Mouse (Mus musculus): ENCODE results near the gene Neurog1. TPM values are rescaled to one million over a fixed set of nuclear protein-coding genes. Genes with fewer than 3 reads are reported as not detected.

Gene Neurog1
- polyA plus RNA-seq, 2 experiments = 0.04 TPM; not detected in 1

- no peak for TF ChIP-seq POLR2A (IDR thresholded peaks at IDR 0.05; ENCODE audit: borderline replicate concordance, extremely low read depth, insufficient read depth, insufficient read length)
- Histone ChIP-seq H3K27me3 (ENCODE audit: control insufficient read depth, insufficient read depth, low read length) (peaks cover 36% of the 10 kb centered on the region), H3K9me3 (ENCODE audit: control insufficient read depth, low read length) (no peaks in the 10 kb centered on the region), H3K4me1 (ENCODE audit: control insufficient read depth, insufficient read depth, low read length) (peaks cover 13% of the 10 kb centered on the region), H3K9ac (ENCODE audit: low read depth, low read length, severe bottlenecking) (no peak overlapping the region), H3K27ac (replicated peaks; ENCODE audit: low read depth, low read length) (no peak overlapping the region), H3K36me3 (ENCODE audit: control insufficient read depth, insufficient read depth, low read length) (no peaks in the 10 kb centered on the region), H3K4me2 (replicated peaks; ENCODE audit: low read depth, low read length, severe bottlenecking) (no peak overlapping the region), H3K4me3 (replicated peaks; ENCODE audit: low read length) (no peak overlapping the region)
- WGBS = 32% methylated on average over 10 of the region's 10 CpGs
- DNase-seq (ENCODE audit: low spot score) = no peak
- ATAC-seq (ENCODE audit: low FRiP score, low read depth) = no peak
Measured at GRCm38 (mm10) chr13:56226175-56226954, 25.6 kb downstream of the Neurog1 start.

GRCm38 (mm10) chr13:56223625-56224024 is 28.3 kb downstream of the Neurog1 start:
- peaks cover 45% of the 10 kb centered on the region for H3K27me3 ChIP-seq (ENCODE audit: control insufficient read depth, insufficient read depth, low read length)
- H3K9me3 ChIP-seq (ENCODE audit: control insufficient read depth, low read length) = no peaks in the 10 kb centered on the region
- no peak overlapping the region for H3K27ac ChIP-seq (replicated peaks; ENCODE audit: low read depth, low read length)
- no peaks in the 10 kb centered on the region for H3K36me3 ChIP-seq (ENCODE audit: control insufficient read depth, insufficient read depth, low read length)
- no peak overlapping the region for H3K4me3 ChIP-seq (replicated peaks; ENCODE audit: low read length)
- 11% methylated on average over 21 of the region's 21 CpGs for WGBS
- H3K4me1 ChIP-seq (ENCODE audit: control insufficient read depth, insufficient read depth, low read length) = peaks cover 14% of the 10 kb centered on the region
- no peak for TF ChIP-seq POLR2A (IDR thresholded peaks at IDR 0.05; ENCODE audit: borderline replicate concordance, extremely low read depth, insufficient read depth, insufficient read length)
- ATAC-seq (ENCODE audit: low FRiP score, low read depth) (no peak), DNase-seq (ENCODE audit: low spot score) (no peak)
- H3K9ac ChIP-seq (ENCODE audit: low read depth, low read length, severe bottlenecking) = no peak overlapping the region
- no peak overlapping the region for H3K4me2 ChIP-seq (replicated peaks; ENCODE audit: low read depth, low read length, severe bottlenecking)

DNA sequence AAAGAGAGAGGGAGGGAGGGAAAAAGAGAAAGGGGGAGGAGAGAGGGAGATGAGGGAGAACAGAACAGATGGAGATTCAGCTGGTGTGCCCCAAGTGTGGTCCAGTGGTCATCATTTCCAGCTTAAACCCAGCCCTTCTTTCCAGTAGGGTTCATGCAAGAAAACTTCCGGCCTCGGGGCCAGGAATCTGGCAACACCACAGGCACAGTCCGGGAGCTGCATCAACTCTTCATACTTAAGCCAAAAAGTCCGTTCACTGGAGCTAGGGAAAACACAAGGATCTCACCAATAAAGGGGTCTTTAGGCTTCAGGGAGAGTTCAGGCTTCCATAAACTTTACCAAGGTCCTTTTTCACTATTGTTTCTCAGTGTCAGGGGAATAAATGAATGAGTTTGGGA is 29.1 kb downstream of the Neurog1 start:
- no peaks in the 10 kb centered on the region for H3K36me3 ChIP-seq (ENCODE audit: control insufficient read depth, insufficient read depth, low read length)
- no peak overlapping the region for H3K4me2 ChIP-seq (replicated peaks; ENCODE audit: low read depth, low read length, severe bottlenecking)
- H3K4me3 ChIP-seq (replicated peaks; ENCODE audit: low read length) = 0 out of 2 replicates have a peak overlapping the region, but pooled peaks have one; percentile 41
- ATAC-seq (ENCODE audit: low FRiP score, low read depth) (no peak), DNase-seq (ENCODE audit: low spot score) (no peak)
- H3K27ac ChIP-seq (replicated peaks; ENCODE audit: low read depth, low read length) = no peak overlapping the region
- TF ChIP-seq POLR2A (IDR thresholded peaks at IDR 0.05; ENCODE audit: borderline replicate concordance, extremely low read depth, insufficient read depth, insufficient read length) = no peak
- no peak overlapping the region for H3K9ac ChIP-seq (ENCODE audit: low read depth, low read length, severe bottlenecking)
- peaks cover 45% of the 10 kb centered on the region for H3K27me3 ChIP-seq (ENCODE audit: control insufficient read depth, insufficient read depth, low read length)
- no peaks in the 10 kb centered on the region for H3K9me3 ChIP-seq (ENCODE audit: control insufficient read depth, low read length)
- H3K4me1 ChIP-seq (ENCODE audit: control insufficient read depth, insufficient read depth, low read length) = peaks cover 14% of the 10 kb centered on the region
- 3% methylated on average over 4 of the region's 4 CpGs for WGBS

DNA sequence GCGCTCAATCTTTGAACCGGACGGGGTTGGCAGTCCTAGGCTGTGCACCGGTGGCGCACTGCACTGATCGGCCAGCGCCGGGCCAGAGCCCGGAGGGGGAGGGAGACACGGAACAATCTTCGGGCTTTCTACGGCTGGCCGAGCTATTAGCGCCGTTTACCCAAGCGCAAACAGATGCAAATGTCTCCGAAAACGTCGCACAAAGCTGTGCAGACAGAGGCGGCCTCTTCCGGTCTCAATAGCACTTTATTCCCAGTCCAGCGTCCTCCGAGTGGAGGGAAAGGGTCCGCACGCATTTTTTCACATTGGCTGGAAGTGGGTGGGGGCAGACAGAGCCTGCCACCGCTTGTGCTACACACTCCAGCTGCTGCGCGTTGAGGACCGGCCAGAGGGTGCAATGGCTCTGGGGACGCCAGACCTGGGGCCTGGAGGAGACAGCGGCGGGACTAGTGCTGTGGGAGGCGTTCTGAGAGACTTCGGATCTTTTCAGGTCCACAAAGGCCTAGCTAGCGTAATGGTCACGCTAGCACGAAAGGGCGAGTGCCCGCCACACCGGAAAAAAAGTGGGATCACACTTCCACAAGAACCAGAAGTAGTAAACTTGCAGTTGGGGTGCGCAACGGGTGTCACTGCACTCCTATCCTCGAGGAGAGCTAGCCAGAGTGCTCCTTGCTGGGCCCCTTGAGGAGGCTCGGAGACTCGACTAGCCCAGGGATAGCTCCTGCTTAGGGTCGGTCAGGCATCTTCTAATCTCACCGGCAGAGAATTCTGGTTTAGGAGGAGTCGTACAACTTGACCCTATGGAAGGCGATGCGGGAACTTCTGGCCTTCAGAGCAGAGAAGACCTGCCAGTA is 29.7 kb downstream of the Neurog1 start:
- 4% methylated on average over 49 of the region's 50 CpGs for WGBS
- Histone ChIP-seq H3K4me1 (ENCODE audit: control insufficient read depth, insufficient read depth, low read length) (peaks cover 14% of the 10 kb centered on the region), H3K27ac (replicated peaks; ENCODE audit: low read depth, low read length) (no peak overlapping the region), H3K9me3 (ENCODE audit: control insufficient read depth, low read length) (no peaks in the 10 kb centered on the region), H3K9ac (ENCODE audit: low read depth, low read length, severe bottlenecking) (peak overlapping the region; percentile 52), H3K27me3 (ENCODE audit: control insufficient read depth, insufficient read depth, low read length) (peaks cover 45% of the 10 kb centered on the region), H3K36me3 (ENCODE audit: control insufficient read depth, insufficient read depth, low read length) (no peaks in the 10 kb centered on the region), H3K4me2 (replicated peaks; ENCODE audit: low read depth, low read length, severe bottlenecking) (peak overlapping the region; percentile 88), H3K4me3 (replicated peaks; ENCODE audit: low read length) (peak overlapping the region; percentile 41)
- DNase-seq (ENCODE audit: low spot score) = no peak
- no peak for TF ChIP-seq POLR2A (IDR thresholded peaks at IDR 0.05; ENCODE audit: borderline replicate concordance, extremely low read depth, insufficient read depth, insufficient read length)
- peak; percentile 24; the same call in 1 of the 2 replicates for ATAC-seq (ENCODE audit: low FRiP score, low read depth)

- no peak for TF ChIP-seq POLR2A (IDR thresholded peaks at IDR 0.05; ENCODE audit: borderline replicate concordance, extremely low read depth, insufficient read depth, insufficient read length)
- peak overlapping the region; percentile 41 for H3K4me3 ChIP-seq (replicated peaks; ENCODE audit: low read length)
- WGBS = 2% methylated on average over 42 of the region's 46 CpGs
Measured at GRCm38 (mm10) chr13:56221129-56221910, 30.6 kb downstream of the Neurog1 start.

More at GRCm38 (mm10) chr13:56221129-56221910, 30.6 kb downstream of the Neurog1 start:
- Histone ChIP-seq H3K4me1 (ENCODE audit: control insufficient read depth, insufficient read depth, low read length) (peaks cover 14% of the 10 kb centered on the region), H3K27ac (replicated peaks; ENCODE audit: low read depth, low read length) (no peak overlapping the region), H3K4me2 (replicated peaks; ENCODE audit: low read depth, low read length, severe bottlenecking) (peak overlapping the region; percentile 88), H3K27me3 (ENCODE audit: control insufficient read depth, insufficient read depth, low read length) (peaks cover 45% of the 10 kb centered on the region), H3K36me3 (ENCODE audit: control insufficient read depth, insufficient read depth, low read length) (no peaks in the 10 kb centered on the region), H3K9ac (ENCODE audit: low read depth, low read length, severe bottlenecking) (peak overlapping the region; percentile 52), H3K9me3 (ENCODE audit: control insufficient read depth, low read length) (no peaks in the 10 kb centered on the region)
- ATAC-seq (ENCODE audit: low FRiP score, low read depth) (peak; percentile 60), DNase-seq (ENCODE audit: low spot score) (peak; percentile 14)
